In the genomic region with DNA sequence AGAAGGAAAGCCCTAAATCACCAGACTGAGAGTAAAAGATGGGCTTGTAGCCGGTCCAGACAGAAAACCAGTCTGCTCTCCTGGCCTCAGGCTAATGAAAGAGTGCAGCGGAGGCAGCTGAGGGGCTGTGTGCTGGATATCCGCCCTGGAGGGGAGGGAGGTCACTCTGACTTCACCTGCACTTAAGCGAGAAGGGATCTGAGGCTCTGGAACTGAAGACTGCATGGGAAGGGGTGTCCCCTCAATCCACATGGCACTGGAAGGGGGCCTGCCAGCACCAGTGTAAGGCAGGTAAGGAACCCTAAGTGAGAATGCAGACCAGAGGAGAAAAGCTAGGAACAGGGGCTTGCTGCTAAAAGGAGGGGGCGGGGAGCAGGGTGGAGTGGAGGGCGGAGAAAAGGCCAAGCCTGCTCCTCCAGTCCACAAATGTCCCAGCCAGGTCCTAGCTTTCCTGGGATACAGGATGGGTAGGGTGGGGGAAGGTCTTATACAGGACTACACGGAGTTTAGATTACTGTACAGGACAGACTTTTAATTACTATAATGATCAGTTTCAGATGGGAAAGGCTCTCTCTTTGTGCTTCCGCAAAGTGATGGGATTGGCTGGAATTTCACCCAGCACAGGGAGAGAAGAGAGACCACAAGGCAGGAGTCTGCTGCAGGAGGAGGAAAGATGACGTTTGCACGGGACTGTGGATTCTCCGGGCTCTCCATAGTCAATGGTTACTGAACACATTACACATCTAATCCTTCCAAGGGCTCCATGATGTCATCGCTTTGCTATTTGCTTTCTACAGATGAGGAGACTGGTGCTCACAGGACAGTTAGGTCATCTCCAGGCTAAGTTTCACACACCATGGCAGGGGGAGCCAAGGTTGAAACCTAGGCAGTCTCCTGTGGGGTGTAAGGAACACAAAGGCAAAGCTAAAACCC, we compare ENCODE assay signal across 8 mouse cellular contexts.
DNase-seq lines count a peak whose midpoint lies in the region; ATAC-seq and TF ChIP-seq lines count a peak whose summit lies in the region.
"Had no signal": no experiment of that assay in that cellular context is flagged by ENCODE, and none has a peak within 500 bp of the region (broad histone marks: within the 10 kb centered on the region; RNA-seq: fewer than 3 reads in every experiment).

No protein-coding gene starts in this region.

- H3K27me3 ChIP-seq in midbrain, embryonic 11.5 days (ENCODE audit: control insufficient read depth, insufficient read depth, low read length), result no peaks in the 10 kb centered on the region
- H3K27me3 ChIP-seq in midbrain, embryonic 14.5 days (ENCODE audit: control insufficient read depth, insufficient read depth, low read length), result no peaks in the 10 kb centered on the region
- no peaks in the 10 kb centered on the region for H3K27me3 ChIP-seq in embryonic facial prominence, embryonic 13.5 days
- H3K27me3 ChIP-seq in intestine, embryonic 15.5 days (replicated peaks), result no peaks in the 10 kb centered on the region
- H3K27me3 ChIP-seq in stomach, postnatal 0 days (ENCODE audit: control insufficient read depth, insufficient read depth, low read length), result no peaks in the 10 kb centered on the region

- no peaks in the 10 kb centered on the region for H3K36me3 ChIP-seq in midbrain, embryonic 11.5 days (ENCODE audit: control insufficient read depth, insufficient read depth, low read length)
- H3K36me3 ChIP-seq in midbrain, embryonic 14.5 days (ENCODE audit: control insufficient read depth, insufficient read depth, low read length), result no peaks in the 10 kb centered on the region
- H3K36me3 ChIP-seq in embryonic facial prominence, embryonic 13.5 days, result peaks cover 8% of the 10 kb centered on the region; the same call in 1 of the 2 replicates
- H3K36me3 ChIP-seq in intestine, embryonic 15.5 days, result no peaks in the 10 kb centered on the region
- H3K36me3 ChIP-seq in stomach, postnatal 0 days (ENCODE audit: control insufficient read depth, insufficient read depth, low read length), result no peaks in the 10 kb centered on the region

- WGBS in midbrain, embryonic 11.5 days, result 29% methylated on average over 12 of the region's 12 CpGs
- WGBS in midbrain, embryonic 14.5 days, result 33% methylated on average over 12 of the region's 12 CpGs
- 23% methylated on average over 12 of the region's 12 CpGs for WGBS in embryonic facial prominence, embryonic 13.5 days
- WGBS in intestine, embryonic 15.5 days, result 46% methylated on average over 12 of the region's 12 CpGs
- 46% methylated on average over 11 of the region's 12 CpGs for WGBS in stomach, postnatal 0 days

- peaks cover 10% of the 10 kb centered on the region for H3K4me1 ChIP-seq in midbrain, embryonic 11.5 days (ENCODE audit: control insufficient read depth, insufficient read depth, low read length)
- no peaks in the 10 kb centered on the region for H3K4me1 ChIP-seq in midbrain, embryonic 14.5 days (ENCODE audit: control insufficient read depth, insufficient read depth, low read length)
- peaks cover 30% of the 10 kb centered on the region for H3K4me1 ChIP-seq in embryonic facial prominence, embryonic 13.5 days
- 0 out of 2 replicates have a peak, but pooled peaks cover 3% of the 10 kb centered on the region for H3K4me1 ChIP-seq in intestine, embryonic 15.5 days (replicated peaks)
- peaks cover 2% of the 10 kb centered on the region; the same call in 1 of the 2 replicates for H3K4me1 ChIP-seq in stomach, postnatal 0 days (replicated peaks; ENCODE audit: control insufficient read depth, insufficient read depth)

- TF ChIP-seq EP300 in stomach, postnatal 0 days (optimal IDR thresholded peaks at IDR 0.05), result no peak

- no peak overlapping the region for H3K4me2 ChIP-seq in midbrain, embryonic 11.5 days
- H3K4me2 ChIP-seq in midbrain, embryonic 14.5 days (ENCODE audit: low read length), result no peak overlapping the region
- no peak overlapping the region for H3K4me2 ChIP-seq in embryonic facial prominence, embryonic 13.5 days
- H3K4me2 ChIP-seq in intestine, embryonic 15.5 days (replicated peaks), result no peak overlapping the region
- H3K4me2 ChIP-seq in stomach, postnatal 0 days (replicated peaks; ENCODE audit: low read depth), result no peak overlapping the region

- TF ChIP-seq CTCF in stomach, postnatal 0 days (IDR thresholded peaks at IDR 0.05; ENCODE audit: low read depth), result no peak

- ATAC-seq in midbrain, embryonic 11.5 days (ENCODE audit: low FRiP score), result peak; percentile 72
- ATAC-seq in midbrain, embryonic 14.5 days (ENCODE audit: low FRiP score, low TSS enrichment), result no peak; the same call in 1 of the 2 replicates
- ATAC-seq in embryonic facial prominence, embryonic 13.5 days (ENCODE audit: insufficient number of reproducible peaks, insufficient read depth, low FRiP score, low TSS enrichment, low read depth), result peak; percentile 50; the same call in 1 of the 2 replicates
- ATAC-seq in intestine, embryonic 15.5 days, result peak; percentile 44
- ATAC-seq in stomach, postnatal 0 days (ENCODE audit: low FRiP score, low TSS enrichment), result peak; percentile 64
- no peak for ATAC-seq in inflammation-experienced regulatory T-cells, adult 6 months

- H3K4me3 ChIP-seq in midbrain, embryonic 11.5 days (ENCODE audit: low read depth, low read length), result no peak overlapping the region
- H3K4me3 ChIP-seq in midbrain, embryonic 14.5 days (replicated peaks; ENCODE audit: low read depth, low read length), result no peak overlapping the region
- no peak overlapping the region for H3K4me3 ChIP-seq in embryonic facial prominence, embryonic 13.5 days
- H3K4me3 ChIP-seq in intestine, embryonic 15.5 days (replicated peaks), result no peak overlapping the region
- no peak overlapping the region for H3K4me3 ChIP-seq in stomach, postnatal 0 days (ENCODE audit: low read depth, low read length)

- no peak for DNase-seq in midbrain, embryonic 11.5 days (ENCODE audit: low spot score, missing footprints)
- DNase-seq in midbrain, embryonic 14.5 days, result no peak
- no peak for DNase-seq in stomach, postnatal 0 days (ENCODE audit: low spot score)
- no peak for DNase-seq in frontal cortex, postnatal 10 days (ENCODE audit: low spot score in 2 of 2)
- DNase-seq: cerebellum, adult 9-11 months had no signal

- H3K9me3 ChIP-seq in midbrain, embryonic 11.5 days (ENCODE audit: control insufficient read depth, low read length), result no peaks in the 10 kb centered on the region
- H3K9me3 ChIP-seq in midbrain, embryonic 14.5 days (ENCODE audit: control insufficient read depth, low read length), result no peaks in the 10 kb centered on the region
- H3K9me3 ChIP-seq in embryonic facial prominence, embryonic 13.5 days, result no peaks in the 10 kb centered on the region
- H3K9me3 ChIP-seq in intestine, embryonic 15.5 days, result no peaks in the 10 kb centered on the region
- no peaks in the 10 kb centered on the region for H3K9me3 ChIP-seq in stomach, postnatal 0 days (ENCODE audit: control insufficient read depth, low read length)

- no peak overlapping the region for H3K27ac ChIP-seq in midbrain, embryonic 11.5 days (ENCODE audit: low read depth, low read length)
- no peak overlapping the region for H3K27ac ChIP-seq in midbrain, embryonic 14.5 days (replicated peaks; ENCODE audit: low read depth, low read length)
- H3K27ac ChIP-seq in embryonic facial prominence, embryonic 13.5 days, result peak overlapping the region; percentile 30
- H3K27ac ChIP-seq in intestine, embryonic 15.5 days, result no peak overlapping the region
- H3K27ac ChIP-seq in stomach, postnatal 0 days (replicated peaks), result no peak overlapping the region

- H3K9ac ChIP-seq in midbrain, embryonic 11.5 days (ENCODE audit: low read length), result no peak overlapping the region
- no peak overlapping the region for H3K9ac ChIP-seq in midbrain, embryonic 14.5 days (replicated peaks; ENCODE audit: low read length)
- 0 out of 2 replicates have a peak overlapping the region, but pooled peaks have one; percentile 32 for H3K9ac ChIP-seq in embryonic facial prominence, embryonic 13.5 days
- H3K9ac ChIP-seq in intestine, embryonic 15.5 days, result no peak overlapping the region
- H3K9ac ChIP-seq in stomach, postnatal 0 days (ENCODE audit: low read length), result no peak overlapping the region

Comparison
In these comparisons a context has a peak if more than half of its experiments do, and no peak if none do; other contexts are left out.
1. ATAC-seq: peak in midbrain, embryonic 11.5 days (single experiment), embryonic facial prominence, embryonic 13.5 days (single experiment), intestine, embryonic 15.5 days (single experiment) and stomach, postnatal 0 days (single experiment); none in midbrain, embryonic 14.5 days (single experiment) and inflammation-experienced regulatory T-cells, adult 6 months (single experiment).